Mouse (Mus musculus) megakaryocyte, adult 5-6 weeks (primary cell): ENCODE results near the gene Shisal1. TPM values are rescaled to one million over a fixed set of nuclear protein-coding genes. Genes with fewer than 3 reads are reported as not detected.

Experiments
- ATAC-seq: 2 replicates; pipeline ENCODE4 v1.8.0; 2016; ENCODE audit warnings: mild to moderate bottlenecking, inconsistent platforms; ENCODE audit not compliant: poor library complexity, severe bottlenecking
- total RNA-seq, 2 experiments: library from RNA; stranded (forward) in 1 of 2; stranded (reverse) in 1 of 2; fragments of 153-499, 151-499 nt in 1 of 2; fragments of 221-1000, 200-1000 nt in 1 of 2; gene quantifications; 2 replicates each; pipeline versions ENCODE4 v1.2.3 to v1.2.4; 2015 to 2017

Gene Shisal1
- total RNA-seq, 2 experiments from 2014 or later = not detected

DNA sequence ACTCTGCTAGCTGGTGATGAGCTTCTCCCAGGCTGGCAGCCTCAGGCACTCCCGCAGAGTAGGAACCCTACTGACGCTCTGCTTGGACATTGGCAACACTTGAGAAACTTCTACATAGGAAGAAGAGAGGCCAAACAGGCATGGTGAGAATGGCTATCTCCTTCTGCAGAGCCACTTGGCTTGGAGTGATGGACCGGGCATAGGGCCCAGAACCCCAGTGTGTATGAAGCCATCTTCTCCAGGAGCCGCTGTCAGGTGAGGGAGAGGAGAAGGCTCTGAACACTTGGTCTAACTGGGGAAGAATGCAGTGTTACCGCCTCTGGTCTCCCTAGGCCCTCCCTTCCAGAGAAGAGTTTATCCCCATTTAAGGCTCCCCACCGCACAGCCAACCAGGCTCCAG is 19.3 kb downstream of the Shisal1 start:
- ATAC-seq = no peak

DNA sequence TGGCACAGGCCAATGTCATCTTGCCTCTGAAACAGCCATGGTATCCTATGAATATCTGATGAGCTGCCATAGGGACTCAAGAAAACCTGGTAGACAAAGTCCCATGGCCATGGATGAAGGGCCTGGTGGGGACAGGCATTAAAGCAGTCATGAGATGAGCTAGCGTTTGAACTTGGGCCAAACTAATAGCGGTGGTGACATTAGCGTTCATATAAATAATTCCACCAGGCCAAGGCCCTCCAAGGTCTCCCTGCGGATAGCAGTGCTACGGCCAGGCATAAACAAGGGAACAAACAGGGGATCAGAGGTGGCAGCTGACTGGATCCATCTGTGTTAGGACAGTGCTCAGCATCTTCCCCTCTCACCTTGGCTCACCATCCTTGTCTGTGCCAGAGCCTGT is 21.2 kb downstream of the Shisal1 start:
- ATAC-seq = no peak

DNA sequence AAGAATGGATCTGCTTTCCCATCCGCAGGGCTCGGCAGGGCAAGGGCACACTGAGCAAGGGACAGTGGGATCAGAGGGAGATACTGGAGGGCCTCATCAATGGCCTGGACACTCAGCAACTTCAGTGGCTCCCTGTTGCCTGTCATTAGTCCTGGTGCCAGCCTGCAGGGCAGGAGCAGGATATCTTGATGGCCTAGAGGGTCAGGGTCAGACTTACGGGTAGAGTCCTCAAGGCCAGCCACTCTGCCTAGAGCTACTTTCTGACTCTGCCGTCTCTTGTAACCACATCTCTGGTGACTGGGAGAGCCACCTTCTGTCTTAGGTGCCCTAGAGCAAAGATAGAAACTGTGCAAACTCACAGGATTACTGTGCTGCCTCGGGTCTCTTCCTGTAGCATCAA is 23.1 kb downstream of the Shisal1 start:
- ATAC-seq = no peak

GRCm38 (mm10) chr15:84418266-84418610 is 28.7 kb downstream of the Shisal1 start:
- no peak for ATAC-seq

DNA sequence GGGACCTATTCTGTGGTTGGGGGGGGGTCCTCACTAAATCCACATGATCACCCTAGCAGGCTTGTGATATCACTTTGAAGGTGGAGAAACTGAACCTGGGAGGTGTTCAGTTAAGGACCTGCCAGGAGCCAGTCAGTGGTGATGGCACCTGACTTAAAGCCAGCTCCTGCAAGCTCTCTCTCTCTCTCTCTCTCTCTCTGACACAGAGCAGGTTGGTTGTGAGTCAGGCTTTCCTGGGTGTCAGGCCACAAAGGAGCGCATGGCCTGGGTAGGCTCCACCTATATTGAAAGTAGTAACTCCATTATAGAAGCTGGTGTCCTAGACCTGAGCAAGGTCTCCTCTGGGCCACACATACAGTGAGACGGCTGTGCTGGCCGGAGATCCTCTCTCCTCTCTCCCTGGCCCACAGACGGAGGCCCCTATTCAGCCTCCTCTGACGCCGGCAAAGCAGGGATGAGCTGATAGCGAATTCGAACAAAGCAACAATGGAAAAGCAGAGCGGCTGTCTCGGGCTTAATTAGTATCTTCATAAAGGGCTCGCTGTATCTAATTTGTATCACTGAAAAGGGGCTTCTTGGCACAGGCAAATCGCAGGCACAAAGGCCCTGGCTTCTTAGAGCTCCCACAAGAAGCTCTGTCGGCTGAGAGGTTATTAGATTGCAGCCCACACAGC is 29.2 kb downstream of the Shisal1 start:
- ATAC-seq = no peak

DNA sequence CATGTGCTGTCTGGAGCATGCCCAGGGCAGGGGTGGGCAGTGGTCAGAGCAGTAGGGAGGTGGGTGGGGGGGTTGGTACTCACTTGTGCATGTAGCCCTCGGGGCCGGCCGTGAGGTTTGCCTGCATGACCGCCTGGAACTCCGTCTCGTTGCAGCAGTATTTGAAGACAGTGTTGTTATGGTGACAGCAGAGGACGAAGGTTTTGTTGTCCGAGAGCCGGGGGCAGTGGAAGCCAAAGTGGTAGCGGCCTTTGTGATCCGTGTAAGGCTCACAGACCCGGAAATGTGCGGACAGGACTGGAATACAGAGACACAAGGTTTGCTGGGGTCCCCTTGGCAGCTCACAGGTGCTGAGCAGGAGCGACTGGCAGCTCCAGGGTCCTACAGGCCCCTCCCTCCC is 29.9 kb downstream of the Shisal1 start:
- ATAC-seq = no peak

GRCm38 (mm10) chr15:84414040-84414848 is 32.7 kb downstream of the Shisal1 start:
- ATAC-seq = no peak

DNA sequence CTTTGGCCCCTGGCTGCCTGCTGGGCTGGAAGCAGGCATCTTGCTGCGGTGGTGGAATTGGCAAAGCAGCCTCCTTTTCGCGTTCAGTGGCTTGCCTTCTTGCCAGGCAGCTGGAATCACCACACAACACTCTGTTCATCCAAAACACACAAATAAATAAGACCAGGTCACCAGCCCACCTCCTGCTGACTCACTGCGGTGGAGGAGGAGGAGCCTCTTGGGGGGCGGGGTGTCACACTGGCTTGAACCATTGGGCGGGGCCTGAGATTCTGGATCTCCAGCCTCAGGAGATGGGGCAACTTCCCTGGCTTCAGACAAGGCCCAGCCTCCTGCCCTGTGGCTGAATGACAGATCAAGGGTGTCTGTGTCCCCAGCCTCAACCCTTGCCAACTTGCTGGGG is 34.5 kb downstream of the Shisal1 start:
- ATAC-seq = peak; percentile 99

GRCm38 (mm10) chr15:84410052-84410451 is 36.8 kb downstream of the Shisal1 start:
- no peak for ATAC-seq

GRCm38 (mm10) chr15:84408576-84408975 is 38.3 kb downstream of the Shisal1 start:
- ATAC-seq = no peak

GRCm38 (mm10) chr15:84405759-84406158 is 41.1 kb downstream of the Shisal1 start:
- no peak for ATAC-seq

DNA sequence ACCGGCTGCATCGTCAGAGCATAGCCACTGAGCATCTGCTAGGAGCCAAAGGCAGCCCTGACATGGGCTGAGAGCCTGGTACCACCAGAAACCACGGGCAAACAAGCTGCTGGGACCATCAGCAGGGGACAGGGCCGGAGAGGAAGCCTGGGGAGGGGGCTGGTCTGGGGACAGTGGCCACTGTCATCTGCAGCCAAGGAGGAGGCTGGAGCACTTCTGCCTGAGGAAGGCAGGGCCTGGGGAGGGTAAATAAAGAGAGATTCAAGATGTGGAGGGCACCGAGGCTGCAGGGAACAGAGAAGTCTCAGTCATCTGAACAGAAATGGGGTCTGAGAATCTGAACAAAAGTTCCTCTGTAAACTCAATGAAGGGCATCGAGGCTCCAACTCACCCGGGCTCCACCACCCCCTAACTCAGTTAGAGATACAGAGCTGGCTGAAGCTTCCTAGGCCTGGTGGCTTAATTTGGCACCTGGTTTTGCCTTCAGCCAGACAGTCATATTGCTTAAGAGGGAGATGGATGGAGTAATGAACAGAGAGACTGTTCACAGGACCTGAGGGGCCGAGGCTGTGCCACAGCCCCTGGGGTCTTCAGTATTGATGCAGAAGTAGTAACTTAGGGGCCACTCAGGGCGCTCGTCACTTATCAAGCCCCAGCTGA is 43.3 kb downstream of the Shisal1 start:
- no peak for ATAC-seq

- no peak for ATAC-seq
These were observed 48.3 kb downstream of the Shisal1 start for GRCm38 (mm10) chr15:84398617-84399016.

DNA sequence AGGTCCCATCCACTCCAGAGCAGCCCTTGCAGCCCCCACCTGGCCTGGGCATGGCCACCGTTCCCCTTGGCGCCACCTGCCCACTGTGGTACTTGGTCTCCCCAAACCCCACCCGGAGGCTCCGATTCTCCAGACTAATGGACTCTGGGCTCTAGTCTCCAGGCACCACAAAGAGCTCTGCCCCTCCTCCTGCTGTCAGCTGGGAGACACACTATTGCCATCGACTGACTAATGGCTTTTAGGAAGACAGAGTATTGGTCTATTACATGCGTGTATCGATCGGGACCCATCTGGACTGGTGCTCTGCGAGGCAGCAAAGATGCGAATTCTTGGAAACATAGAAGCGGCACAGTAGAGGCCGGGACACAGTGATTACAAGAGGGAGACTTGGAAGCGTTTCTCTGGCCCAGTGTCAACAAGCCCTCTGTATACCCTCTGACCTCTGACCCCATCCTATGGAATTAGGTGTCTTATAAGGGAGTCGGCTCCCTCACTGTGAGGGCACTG is 49.2 kb downstream of the Shisal1 start:
- ATAC-seq = no peak

GRCm38 (mm10) chr15:84395341-84396067 is 51.4 kb downstream of the Shisal1 start:
- no peak for ATAC-seq

GRCm38 (mm10) chr15:84393341-84393740 is 53.6 kb downstream of the Shisal1 start:
- ATAC-seq = no peak

- no peak for ATAC-seq
These were observed 54.1 kb downstream of the Shisal1 start for GRCm38 (mm10) chr15:84392840-84393239.

DNA sequence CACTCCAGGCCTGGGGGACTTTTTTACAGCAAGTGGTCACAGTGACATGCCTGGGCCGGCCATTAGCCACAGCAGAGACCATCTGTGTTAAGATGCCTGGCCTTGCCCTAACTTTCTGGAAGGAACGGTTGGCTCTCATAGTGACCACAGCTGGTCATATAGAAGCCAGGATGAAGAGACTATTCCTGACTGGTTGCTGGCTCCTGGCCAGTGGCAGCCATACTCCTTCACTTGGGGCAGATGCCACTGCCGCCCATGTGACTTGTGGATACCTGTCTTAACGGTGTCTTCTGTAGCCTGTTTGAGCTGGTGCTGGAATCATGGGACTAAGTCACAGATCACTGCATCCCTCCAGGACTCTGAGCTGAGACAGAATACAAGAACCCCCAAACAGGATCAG is 54.8 kb downstream of the Shisal1 start:
- ATAC-seq = no peak

- no peak for ATAC-seq
These were observed 58.2 kb downstream of the Shisal1 start for GRCm38 (mm10) chr15:84388698-84389131.

- no peak for ATAC-seq
These were observed 60.8 kb downstream of the Shisal1 start for GRCm38 (mm10) chr15:84385995-84386565.

DNA sequence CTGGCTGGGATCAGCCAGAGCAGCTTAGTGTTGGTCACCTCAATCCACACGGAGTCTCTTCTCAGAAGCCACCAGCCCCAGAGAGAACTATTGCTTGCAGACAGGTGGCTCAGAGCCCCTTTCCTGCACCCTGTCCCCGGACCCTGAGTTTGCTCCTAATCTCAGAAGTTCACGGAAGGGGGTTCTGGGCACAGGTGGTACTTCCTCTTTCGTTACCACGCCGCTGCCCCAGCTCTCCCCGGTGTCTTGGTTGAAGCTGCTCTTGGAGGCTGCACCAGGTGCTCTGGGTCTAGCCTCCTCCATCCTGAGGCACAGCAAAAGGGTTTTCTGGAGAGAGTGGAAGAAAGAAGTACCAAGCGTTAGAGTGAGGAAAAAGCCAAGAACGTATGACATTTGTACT is 62.8 kb downstream of the Shisal1 start:
- no peak for ATAC-seq
